Mouse (Mus musculus) neural tube, embryonic 15.5 days (tissue): Measurements from ENCODE around the gene Ivl. TPM values are rescaled to one million over a fixed set of nuclear protein-coding genes. Genes with fewer than 3 reads are reported as not detected.

ENCODE experiments used
- ATAC-seq: fragments of 200-750 bp; cut with Nextera tagmentation; 2 replicates; pipeline ENCODE4 v1.8.0; 2017; ENCODE audit warnings: mild to moderate bottlenecking, moderate TSS enrichment, moderate library complexity; ENCODE audit not compliant: low FRiP score
- H3K27ac ChIP-seq: fragments of 300-500 bp; sonication (generic); replicated peaks from 2 replicates; pipeline ENCODE4 v1.5.1; 2015; ENCODE audit warnings: mild to moderate bottlenecking, inconsistent platforms
- H3K27me3 ChIP-seq: fragments of 300-500 bp; sonication (generic); replicated peaks from 2 replicates; pipeline ENCODE4 v1.6.1; 2015; ENCODE audit warnings: inconsistent platforms
- H3K36me3 ChIP-seq: fragments of 300-500 bp; sonication (generic); 2 replicates; pipeline ENCODE4 v1.6.1; 2015; ENCODE audit warnings: inconsistent platforms
- H3K4me1 ChIP-seq: fragments of 300-500 bp; sonication (generic); 2 replicates; pipeline ENCODE4 v1.6.1; 2015; ENCODE audit warnings: inconsistent platforms
- H3K4me2 ChIP-seq: fragments of 300-500 bp; sonication (generic); 2 replicates; pipeline ENCODE4 v1.6.1; 2015; ENCODE audit warnings: inconsistent platforms, mild to moderate bottlenecking, moderate library complexity
- H3K4me3 ChIP-seq: fragments of 300-500 bp; sonication (generic); replicated peaks from 2 replicates; pipeline ENCODE4 v1.5.1; 2015; ENCODE audit warnings: mild to moderate bottlenecking, inconsistent platforms
- H3K9ac ChIP-seq: fragments of 300-500 bp; sonication (generic); replicated peaks from 2 replicates; pipeline ENCODE4 v1.6.1; 2015; ENCODE audit warnings: mild to moderate bottlenecking, inconsistent platforms
- H3K9me3 ChIP-seq: fragments of 300-500 bp; sonication (generic); replicated peaks from 2 replicates; pipeline ENCODE4 v1.6.1; 2016; ENCODE audit warnings: inconsistent platforms
- WGBS: fragments of 180-500 bp; shearing (Covaris S2); methylation state at CpG from one replicate; pipeline ENCODE4 v1.1.7; 2015; ENCODE audit warnings: mixed read lengths; 5-methylcytosine and 5-hydroxymethylcytosine counted together
- polyA plus RNA-seq: library from polyadenylated mRNA; unstranded; fragments of >200 nt; fragmentation: Nextera tagmentation; extraction: Ambion mirVana; gene quantifications from 2 replicates; pipeline ENCODE4 v1.2.1, GENCODE M21; 2015

Gene Ivl
- polyA plus RNA-seq, 1 experiment from 2014 or later: not detected

DNA sequence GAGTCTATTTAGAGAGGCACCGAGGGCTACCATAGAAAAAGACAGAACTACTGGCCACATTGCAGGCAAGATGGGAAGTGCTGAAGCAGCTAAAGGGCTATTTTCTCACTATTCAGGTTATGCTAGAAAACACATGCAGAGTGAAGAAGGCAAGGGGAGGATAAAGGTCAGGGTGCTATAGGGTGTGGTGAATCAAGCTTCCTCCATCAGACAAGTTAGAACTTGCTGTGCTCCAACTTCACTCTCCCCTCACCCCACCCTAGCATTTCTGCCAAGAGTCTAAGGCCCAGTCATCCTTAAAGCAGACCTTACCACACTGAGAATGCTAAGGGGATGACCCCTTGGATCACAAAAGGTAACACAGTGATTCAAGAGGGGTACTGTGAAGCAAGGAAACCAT, 6.0 kb upstream of the Ivl start:
- 69% methylated on average over 1 of the region's 1 CpGs for WGBS
- ATAC-seq: no peak
- Histone ChIP-seq H3K9me3 (no peaks in the 10 kb centered on the region), H3K4me1 (no peaks in the 10 kb centered on the region), H3K4me2 (no peak overlapping the region), H3K27ac (no peak overlapping the region), H3K4me3 (no peak overlapping the region), H3K9ac (no peak overlapping the region), H3K36me3 (no peaks in the 10 kb centered on the region), H3K27me3 (no peaks in the 10 kb centered on the region)

DNA sequence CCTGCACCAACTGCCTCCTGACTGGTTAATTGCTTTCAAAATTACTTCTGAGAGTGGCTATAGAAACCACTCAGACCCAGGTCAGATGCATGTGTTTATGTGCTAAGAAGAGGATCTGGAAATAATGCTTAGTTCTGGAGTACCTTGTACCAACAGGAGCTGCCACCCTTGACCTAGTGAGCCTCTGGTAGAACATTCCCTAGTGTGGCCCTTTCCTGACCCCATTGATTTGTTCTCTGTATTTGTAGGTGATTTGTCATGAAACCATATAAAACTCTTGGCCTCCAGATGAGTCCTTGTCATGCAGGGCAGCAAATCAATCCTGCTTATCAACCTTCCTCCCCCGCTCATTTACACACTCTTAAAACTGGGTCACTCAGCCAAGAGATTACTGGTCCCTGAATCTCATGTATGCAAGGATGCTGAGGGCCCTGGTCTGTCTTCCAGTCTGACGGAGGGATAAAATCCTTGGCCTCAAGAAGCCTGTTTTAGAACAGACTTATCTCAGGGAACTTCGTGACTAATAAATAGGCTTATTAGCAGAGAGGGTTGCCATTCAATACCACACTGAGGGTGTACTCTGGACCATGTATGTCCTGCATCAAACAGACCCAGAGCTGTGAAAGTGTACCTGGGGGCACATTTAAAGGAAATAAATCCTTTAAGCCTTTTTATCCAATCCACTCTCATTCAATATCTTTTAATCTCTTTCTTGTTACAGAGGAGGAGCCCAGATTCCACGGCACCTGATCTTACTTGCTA, 5.3 kb upstream of the Ivl start:
- no peaks in the 10 kb centered on the region for H3K27me3 ChIP-seq
- no peaks in the 10 kb centered on the region for H3K4me1 ChIP-seq
- H3K27ac ChIP-seq: no peak overlapping the region
- H3K9me3 ChIP-seq: no peaks in the 10 kb centered on the region
- ATAC-seq: no peak
- no peak overlapping the region for H3K9ac ChIP-seq
- H3K4me2 ChIP-seq: no peak overlapping the region
- H3K36me3 ChIP-seq: no peaks in the 10 kb centered on the region
- 79% methylated on average over 4 of the region's 4 CpGs for WGBS
- no peak overlapping the region for H3K4me3 ChIP-seq

GRCm38 (mm10) chr3:92572514-92573155, 900 bp downstream of the Ivl start:
- WGBS: 48% methylated on average over 2 of the region's 2 CpGs
- Histone ChIP-seq H3K9me3 (no peaks in the 10 kb centered on the region), H3K9ac (no peak overlapping the region), H3K27ac (no peak overlapping the region), H3K4me1 (no peaks in the 10 kb centered on the region), H3K27me3 (no peaks in the 10 kb centered on the region), H3K4me2 (no peak overlapping the region), H3K4me3 (no peak overlapping the region), H3K36me3 (no peaks in the 10 kb centered on the region)
- no peak for ATAC-seq

GRCm38 (mm10) chr3:92568752-92569151, 4.8 kb downstream of the Ivl start:
- H3K4me3 ChIP-seq: no peak overlapping the region
- 88% methylated on average over 2 of the region's 2 CpGs for WGBS
- H3K4me1 ChIP-seq: no peaks in the 10 kb centered on the region
- no peak overlapping the region for H3K27ac ChIP-seq
- H3K36me3 ChIP-seq: no peaks in the 10 kb centered on the region
- no peaks in the 10 kb centered on the region for H3K9me3 ChIP-seq
- H3K4me2 ChIP-seq: no peak overlapping the region
- no peaks in the 10 kb centered on the region for H3K27me3 ChIP-seq
- no peak for ATAC-seq
- no peak overlapping the region for H3K9ac ChIP-seq

DNA sequence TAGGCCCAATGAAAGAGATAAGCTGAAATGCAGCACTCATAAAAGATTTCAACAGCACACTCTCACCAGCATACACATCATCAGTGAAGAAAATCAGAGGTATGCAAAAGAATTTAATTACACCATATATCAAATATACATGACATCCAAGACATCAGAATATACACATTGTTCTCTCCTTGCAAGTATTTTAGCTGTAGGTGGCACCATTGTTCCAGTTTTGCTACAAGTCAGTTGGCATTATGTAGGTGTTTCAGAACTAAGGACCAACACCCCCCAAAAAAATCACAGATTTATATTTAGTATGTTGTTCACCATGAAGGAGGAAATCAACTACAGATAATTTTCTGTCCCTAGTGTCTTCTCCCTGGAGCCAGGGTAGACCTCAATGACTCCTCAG, 8.1 kb downstream of the Ivl start:
- Histone ChIP-seq H3K36me3 (no peaks in the 10 kb centered on the region), H3K4me1 (no peaks in the 10 kb centered on the region), H3K9me3 (no peaks in the 10 kb centered on the region), H3K4me2 (no peak overlapping the region), H3K9ac (no peak overlapping the region), H3K27me3 (no peaks in the 10 kb centered on the region), H3K4me3 (no peak overlapping the region), H3K27ac (no peak overlapping the region)
- ATAC-seq: no peak

DNA sequence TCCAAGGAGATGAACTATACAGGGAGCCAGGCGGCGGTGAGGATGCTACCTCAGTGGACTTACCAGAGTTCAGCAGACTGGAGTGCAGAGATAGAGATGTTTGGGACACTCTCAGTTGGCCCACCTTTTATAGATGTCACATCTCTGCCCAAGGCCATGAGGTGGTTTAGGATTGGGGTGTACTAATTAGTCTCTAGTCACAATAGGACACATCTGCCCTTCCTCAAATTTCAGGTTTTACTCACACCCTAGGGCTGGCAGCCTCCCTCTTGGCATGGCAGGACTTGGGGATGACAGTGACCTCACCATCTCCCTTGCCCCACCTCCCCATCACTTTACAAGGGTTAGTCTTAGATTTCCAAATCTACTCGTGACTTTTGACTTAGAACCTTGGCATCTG, 39.1 kb downstream of the Ivl start, which contains the start of gene 2310046K23Rik:
2310046K23Rik (minus strand) TSS at position 101 of the 400 bp plus-strand sequence.
- H3K36me3 ChIP-seq: no peaks in the 10 kb centered on the region
- no peaks in the 10 kb centered on the region for H3K9me3 ChIP-seq
- no peak within 1 kb of the TSS for H3K27ac ChIP-seq
- no peaks in the 10 kb centered on the region for H3K27me3 ChIP-seq
- 92% methylated on average over 3 of the region's 3 CpGs for WGBS
- H3K9ac ChIP-seq: no peak within 1 kb of the TSS
- H3K4me3 ChIP-seq: no peak within 1 kb of the TSS
- no peak for ATAC-seq
- H3K4me2 ChIP-seq: no peak within 1 kb of the TSS
- H3K4me1 ChIP-seq: no peaks in the 10 kb centered on the region

Other genes starting within 250 kb of the Ivl start
- 0.38 TPM in 1 of 2 replicates, not detected in the other for gene Sprr2d, start 234.6 kb downstream of the Ivl start, polyA plus RNA-seq
- not detected in 2 replicates for gene Sprr2e, start 221.6 kb downstream of the Ivl start, polyA plus RNA-seq
- gene Sprr2f, start 208.5 kb downstream of the Ivl start, polyA plus RNA-seq: not detected in 2 replicates
- not detected in 2 replicates for gene Sprr2h, start 188.1 kb downstream of the Ivl start, polyA plus RNA-seq
- gene Sprr2i, start 165.7 kb downstream of the Ivl start, polyA plus RNA-seq: not detected in 2 replicates
- not detected in 2 replicates for gene Sprr2j-ps, start 155.7 kb downstream of the Ivl start, polyA plus RNA-seq
- 8.1 and 9.3 TPM in 2 replicates for gene Gm9774, start 144.3 kb downstream of the Ivl start, polyA plus RNA-seq
- gene Sprr2k, start 141.2 kb downstream of the Ivl start, polyA plus RNA-seq: not detected in 2 replicates
- gene Sprr1b, start 134.9 kb downstream of the Ivl start, polyA plus RNA-seq: not detected in 2 replicates
- 0.14 TPM in 1 of 2 replicates, not detected in the other for gene Sprr3, start 115.0 kb downstream of the Ivl start, polyA plus RNA-seq
- gene Sprr1a, start 87.8 kb downstream of the Ivl start, polyA plus RNA-seq: 0.52 and 1.6 TPM in 2 replicates
- gene Sprr4, start 73.2 kb downstream of the Ivl start, polyA plus RNA-seq: not detected in 2 replicates
- not detected in 2 replicates for gene 2310046K23Rik, start 39.2 kb downstream of the Ivl start, polyA plus RNA-seq
- gene Smcp, start 15.3 kb upstream of the Ivl start, polyA plus RNA-seq: not detected in 2 replicates
- not detected in 2 replicates for gene 2210017I01Rik, start 33.8 kb upstream of the Ivl start, polyA plus RNA-seq
- gene Lce6a, start 47.9 kb upstream of the Ivl start, polyA plus RNA-seq: not detected in 2 replicates
- not detected in 2 replicates for gene Lce1a1, start 74.6 kb upstream of the Ivl start, polyA plus RNA-seq
- not detected in 2 replicates for gene Lce1b, start 83.2 kb upstream of the Ivl start, polyA plus RNA-seq
- not detected in 2 replicates for gene Lce1a2, start 96.6 kb upstream of the Ivl start, polyA plus RNA-seq
- not detected in 2 replicates for gene Lce1c, start 105.5 kb upstream of the Ivl start, polyA plus RNA-seq
- not detected in 2 replicates for gene Lce1d, start 113.5 kb upstream of the Ivl start, polyA plus RNA-seq
- gene Lce1e, start 135.3 kb upstream of the Ivl start, polyA plus RNA-seq: not detected in 2 replicates
- gene Lce1f, start 146.6 kb upstream of the Ivl start, polyA plus RNA-seq: not detected in 2 replicates
- gene Gm38119, start 165.4 kb upstream of the Ivl start, polyA plus RNA-seq: not detected in 2 replicates
- gene Lce1g, start 178.6 kb upstream of the Ivl start, polyA plus RNA-seq: not detected in 2 replicates
- not detected in 2 replicates for gene Lce1h, start 191.3 kb upstream of the Ivl start, polyA plus RNA-seq
- gene Lce1i, start 205.2 kb upstream of the Ivl start, polyA plus RNA-seq: not detected in 2 replicates
- not detected in 2 replicates for gene Lce1j, start 216.8 kb upstream of the Ivl start, polyA plus RNA-seq
- gene Lce1k, start 234.2 kb upstream of the Ivl start, polyA plus RNA-seq: not detected in 2 replicates